Mouse (Mus musculus) myocyte (in vitro differentiated cells): ENCODE results near the gene Yes1.

ENCODE experiments used
- MYOD1 ChIP-seq, 3 experiments: IDR thresholded peaks; one replicate each; pipeline ENCODE4 v1.6.1; 2011; ENCODE audit warnings: control low read depth in 2 of 3, low read depth in 2 of 3, mild to moderate bottlenecking in 2 of 3, moderate library complexity in 1 of 3; ENCODE audit not compliant: insufficient read length in 2 of 3, control insufficient read depth in 1 of 3
- POLR2A ChIP-seq: IDR thresholded peaks from one replicate; pipeline ENCODE4 v1.6.1; 2011; ENCODE audit warnings: low read depth, mild to moderate bottlenecking, control low read depth, moderate library complexity; ENCODE audit not compliant: insufficient read length
- TCF12 ChIP-seq: IDR thresholded peaks from one replicate; pipeline ENCODE4 v1.6.1; 2011; ENCODE audit warnings: mild to moderate bottlenecking, control low read depth; ENCODE audit not compliant: poor library complexity, insufficient read depth, severe bottlenecking
- USF1 ChIP-seq: IDR thresholded peaks from one replicate; pipeline ENCODE4 v1.6.1; 2011; ENCODE audit warnings: low read depth, mild to moderate bottlenecking, control low read depth, moderate library complexity

DNA sequence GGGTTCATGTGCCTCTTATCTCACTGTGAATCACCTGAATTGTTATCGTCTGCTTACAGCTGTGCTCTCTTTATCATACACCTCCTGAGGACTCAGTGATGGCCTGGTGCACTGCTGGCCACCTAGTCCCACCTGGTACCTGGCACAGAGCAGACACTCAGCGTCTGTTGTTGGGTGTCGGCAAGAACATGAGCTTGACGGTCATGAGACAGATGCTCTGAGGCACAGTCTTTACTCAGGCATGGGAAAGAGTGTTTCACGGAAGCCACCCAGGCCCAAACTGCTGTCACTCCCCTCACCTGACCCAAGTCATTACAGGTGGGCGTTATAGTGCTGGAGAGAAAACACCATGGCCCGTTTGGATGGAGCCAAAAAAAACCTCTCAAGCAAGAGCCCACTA lies 113.0 kb downstream of the Yes1 start:
- TF ChIP-seq TCF12 (no peak), POLR2A (no peak), USF1 (no peak), MYOD1 (IDR thresholded peaks at IDR 0.05; ENCODE audit: control insufficient read depth in 1 of 3, insufficient read length in 2 of 3, low read depth in 2 of 3) (no peak)
